Mouse (Mus musculus): Measurements from ENCODE around the gene Olfr135. TPM values are rescaled to one million over a fixed set of nuclear protein-coding genes. Genes with fewer than 3 reads are reported as not detected.

Olfr135 gene
- not detected in 2 replicates for total RNA-seq (2012; rRNA removed)
- not detected for polyA plus RNA-seq (2012; ENCODE audit: insufficient read depth in 1 of 2, insufficient read length in 2 of 2, low read depth in 1 of 2, low replicate concordance in 2 of 2, missing spikeins in 1 of 2)

- DNase-seq (ENCODE audit: low read depth, low spot score) = no peak
- no peak within 1 kb of the TSS for H3K4me3 ChIP-seq (ENCODE audit: control insufficient read depth in 1 of 2, insufficient read depth in 1 of 2, low read depth in 2 of 2, low read length in 2 of 2)
Measured at GRCm38 (mm10) chr17:38204035-38204434, at the start of gene Olfr135. Olfr135 (plus strand) TSS chr17:38204335.

GRCm38 (mm10) chr17:38171088-38171487, 33.0 kb upstream of the Olfr135 start, which contains the start of gene Olfr134:
Olfr134 (plus strand) TSS chr17:38171388.
- TF ChIP-seq MYB (IDR thresholded peaks at IDR 0.05; ENCODE audit: low read depth, low read length) = no peak
- TF ChIP-seq USF2 (IDR thresholded peaks at IDR 0.05; ENCODE audit: borderline replicate concordance in 1 of 2, insufficient read depth in 1 of 2, low read depth in 1 of 2, low read length in 2 of 2) = no peak
- TF ChIP-seq UBTF (IDR thresholded peaks at IDR 0.05; ENCODE audit: borderline replicate concordance, insufficient read depth, low read depth, low read length) = no peak
- no peak for TF ChIP-seq POLR2A (IDR thresholded peaks at IDR 0.05; ENCODE audit: control insufficient read depth in 1 of 2, insufficient read depth in 1 of 2, low read depth in 1 of 2, low read length in 2 of 2, poor library complexity in 1 of 2)
- TF ChIP-seq HCFC1 (IDR thresholded peaks at IDR 0.05; ENCODE audit: low read depth, low read length) = no peak
- TF ChIP-seq POLR2AphosphoS5 (IDR thresholded peaks at IDR 0.05; ENCODE audit: borderline replicate concordance, low read depth, low read length) = no peak
- TF ChIP-seq JUND (IDR thresholded peaks at IDR 0.05; ENCODE audit: low read depth, low read length) = no peak
- no peak for TF ChIP-seq E2F4 (IDR thresholded peaks at IDR 0.05; ENCODE audit: borderline replicate concordance, low read depth, low read length)
- TF ChIP-seq CHD2 (IDR thresholded peaks at IDR 0.05; ENCODE audit: low read length) = no peak
- no peak for TF ChIP-seq USF1 (IDR thresholded peaks at IDR 0.05; ENCODE audit: low read depth, low read length)
- no peak for TF ChIP-seq KAT2A (conservative IDR thresholded peaks at IDR 0.05; ENCODE audit: low read depth, low read length)
- no peak for TF ChIP-seq ETS1 (IDR thresholded peaks at IDR 0.05; ENCODE audit: low read depth, low read length)
- no peak for TF ChIP-seq MEF2A (IDR thresholded peaks at IDR 0.05; ENCODE audit: extremely low read depth, insufficient replicate concordance, low read depth, low read length, poor library complexity, severe bottlenecking)
- no peak for TF ChIP-seq MAFK (IDR thresholded peaks at IDR 0.05; ENCODE audit: borderline replicate concordance, low read depth, low read length)
- no peak for TF ChIP-seq BHLHE40 (IDR thresholded peaks at IDR 0.05; ENCODE audit: borderline replicate concordance, low read depth, low read length)
- TF ChIP-seq ZKSCAN1 (IDR thresholded peaks at IDR 0.05; ENCODE audit: low read depth, low read length) = no peak
- no peaks in the 10 kb centered on the region for H3K36me3 ChIP-seq (ENCODE audit: control insufficient read depth in 1 of 2, insufficient read depth in 2 of 2, low read length in 2 of 2)
- no peaks in the 10 kb centered on the region for H3K4me1 ChIP-seq (ENCODE audit: control insufficient read depth in 1 of 2, insufficient read depth in 2 of 2, low read length in 2 of 2)
- no peaks in the 10 kb centered on the region for H3K79me2 ChIP-seq (ENCODE audit: control insufficient read depth, insufficient read depth, low read length, poor library complexity)
- no peak within 1 kb of the TSS for H3K4me3 ChIP-seq (ENCODE audit: control insufficient read depth in 1 of 2, insufficient read depth in 1 of 2, low read depth in 2 of 2, low read length in 2 of 2)
- no peak for DNase-seq (ENCODE audit: low read depth, low spot score)
- H3K9ac ChIP-seq (ENCODE audit: control insufficient read depth, low read depth, low read length, poor library complexity, severe bottlenecking) = no peak within 1 kb of the TSS
- H3K27me3 ChIP-seq (ENCODE audit: control insufficient read depth in 1 of 2, insufficient read depth in 2 of 2, low read length in 2 of 2) = no peaks in the 10 kb centered on the region
- no peaks in the 10 kb centered on the region for H3K9me3 ChIP-seq (replicated peaks; ENCODE audit: insufficient read depth, low read length)
- no peak within 1 kb of the TSS for H3K27ac ChIP-seq (ENCODE audit: control insufficient read depth, low read depth, low read length)

More at GRCm38 (mm10) chr17:38204035-38204434, at the start of gene Olfr135:
- Histone ChIP-seq H3K27ac (ENCODE audit: control insufficient read depth, low read depth, low read length) (no peak within 1 kb of the TSS), H3K9ac (ENCODE audit: control insufficient read depth, low read depth, low read length, poor library complexity, severe bottlenecking) (no peak within 1 kb of the TSS), H3K9me3 (replicated peaks; ENCODE audit: insufficient read depth, low read length) (no peaks in the 10 kb centered on the region), H3K79me2 (ENCODE audit: control insufficient read depth, insufficient read depth, low read length, poor library complexity) (no peaks in the 10 kb centered on the region), H3K36me3 (ENCODE audit: control insufficient read depth in 1 of 2, insufficient read depth in 2 of 2, low read length in 2 of 2) (no peaks in the 10 kb centered on the region), H3K4me1 (ENCODE audit: control insufficient read depth in 1 of 2, insufficient read depth in 2 of 2, low read length in 2 of 2) (no peaks in the 10 kb centered on the region), H3K27me3 (ENCODE audit: control insufficient read depth in 1 of 2, insufficient read depth in 2 of 2, low read length in 2 of 2) (no peaks in the 10 kb centered on the region)
- TF ChIP-seq CHD2 (IDR thresholded peaks at IDR 0.05; ENCODE audit: low read length) (no peak), UBTF (IDR thresholded peaks at IDR 0.05; ENCODE audit: borderline replicate concordance, insufficient read depth, low read depth, low read length) (no peak), MAZ (IDR thresholded peaks at IDR 0.05; ENCODE audit: low read depth, low read length) (no peak), MYC (IDR thresholded peaks at IDR 0.05; ENCODE audit: low read depth, low read length) (no peak)

Other genes with a start within 250 kb of the Olfr135 start
- gene Olfr129, start 144.3 kb upstream of the Olfr135 start, total RNA-seq (2012; rRNA removed) = not detected in 2 replicates
- not detected for gene Olfr129, start 144.3 kb upstream of the Olfr135 start, polyA plus RNA-seq (2012; ENCODE audit: insufficient read depth in 1 of 2, insufficient read length in 2 of 2, low read depth in 1 of 2, low replicate concordance in 2 of 2, missing spikeins in 1 of 2)
- gene Olfr130, start 140.4 kb upstream of the Olfr135 start, total RNA-seq (2012; rRNA removed) = not detected in 2 replicates
- not detected for gene Olfr130, start 140.4 kb upstream of the Olfr135 start, polyA plus RNA-seq (2012; ENCODE audit: insufficient read depth in 1 of 2, insufficient read length in 2 of 2, low read depth in 1 of 2, low replicate concordance in 2 of 2, missing spikeins in 1 of 2)
- gene Olfr131, start 115.6 kb upstream of the Olfr135 start, total RNA-seq (2012; rRNA removed) = not detected in 2 replicates
- not detected for gene Olfr131, start 115.6 kb upstream of the Olfr135 start, polyA plus RNA-seq (2012; ENCODE audit: insufficient read depth in 1 of 2, insufficient read length in 2 of 2, low read depth in 1 of 2, low replicate concordance in 2 of 2, missing spikeins in 1 of 2)
- gene Olfr132, start 69.8 kb upstream of the Olfr135 start, total RNA-seq (2012; rRNA removed) = not detected in 2 replicates
- gene Olfr132, start 69.8 kb upstream of the Olfr135 start, polyA plus RNA-seq (2012; ENCODE audit: insufficient read depth in 1 of 2, insufficient read length in 2 of 2, low read depth in 1 of 2, low replicate concordance in 2 of 2, missing spikeins in 1 of 2) = not detected
- not detected in 2 replicates for gene Olfr133, start 59.1 kb upstream of the Olfr135 start, total RNA-seq (2012; rRNA removed)
- not detected for gene Olfr133, start 59.1 kb upstream of the Olfr135 start, polyA plus RNA-seq (2012; ENCODE audit: insufficient read depth in 1 of 2, insufficient read length in 2 of 2, low read depth in 1 of 2, low replicate concordance in 2 of 2, missing spikeins in 1 of 2)
- gene Olfr134, start 32.9 kb upstream of the Olfr135 start, total RNA-seq (2012; rRNA removed) = not detected in 2 replicates
- gene Olfr134, start 32.9 kb upstream of the Olfr135 start, polyA plus RNA-seq (2012; ENCODE audit: insufficient read depth in 1 of 2, insufficient read length in 2 of 2, low read depth in 1 of 2, low replicate concordance in 2 of 2, missing spikeins in 1 of 2) = not detected
- not detected in 2 replicates for gene Olfr138, start 56.7 kb downstream of the Olfr135 start, total RNA-seq (2012; rRNA removed)
- not detected for gene Olfr138, start 56.7 kb downstream of the Olfr135 start, polyA plus RNA-seq (2012; ENCODE audit: insufficient read depth in 1 of 2, insufficient read length in 2 of 2, low read depth in 1 of 2, low replicate concordance in 2 of 2, missing spikeins in 1 of 2)
- gene Olfr137, start 103.2 kb downstream of the Olfr135 start, total RNA-seq (2012; rRNA removed) = not detected in 2 replicates
- gene Olfr137, start 103.2 kb downstream of the Olfr135 start, polyA plus RNA-seq (2012; ENCODE audit: insufficient read depth in 1 of 2, insufficient read length in 2 of 2, low read depth in 1 of 2, low replicate concordance in 2 of 2, missing spikeins in 1 of 2) = not detected
- gene Olfr136, start 125.5 kb downstream of the Olfr135 start, total RNA-seq (2012; rRNA removed) = not detected in 2 replicates
- not detected for gene Olfr136, start 125.5 kb downstream of the Olfr135 start, polyA plus RNA-seq (2012; ENCODE audit: insufficient read depth in 1 of 2, insufficient read length in 2 of 2, low read depth in 1 of 2, low replicate concordance in 2 of 2, missing spikeins in 1 of 2)
- gene Esp36, start 215.8 kb downstream of the Olfr135 start, total RNA-seq (2012; rRNA removed) = not detected in 2 replicates
- not detected for gene Esp36, start 215.8 kb downstream of the Olfr135 start, polyA plus RNA-seq (2012; ENCODE audit: insufficient read depth in 1 of 2, insufficient read length in 2 of 2, low read depth in 1 of 2, low replicate concordance in 2 of 2, missing spikeins in 1 of 2)